Mouse (Mus musculus) ES-E14 (cell line): ENCODE data around the gene Itgad. TPM values are rescaled to one million over a fixed set of nuclear protein-coding genes. Genes with fewer than 3 reads are reported as not detected.
A peak's percentile ranks its signal among the peaks of the same experiment; 100 is the strongest.

Experiments used
- DNase-seq: peaks from one replicate; pipeline ENCODE4 v3.0.0-alpha.2; 2013; ENCODE audit warnings: low read depth, low spot score
- H3K27ac ChIP-seq: 2 replicates; pipeline ENCODE4 v1.5.1; 2012; ENCODE audit warnings: low read depth, mild to moderate bottlenecking, low read length, moderate library complexity, mixed read lengths; ENCODE audit not compliant: poor library complexity, insufficient read depth, severe bottlenecking
- H3K36me3 ChIP-seq: 2 replicates; pipeline ENCODE4 v1.6.1; 2012; ENCODE audit warnings: mild to moderate bottlenecking, low read length, moderate library complexity, mixed read lengths; ENCODE audit not compliant: control insufficient read depth, poor library complexity, insufficient read depth, severe bottlenecking
- H3K4me1 ChIP-seq, 2 experiments: fragments of 150-350 bp in 1 of 2; sonication (generic) in 1 of 2; 2 replicates each; pipeline ENCODE4 v1.6.1; 2012; ENCODE audit warnings: low read length in 2 of 2, mild to moderate bottlenecking in 1 of 2, mixed read lengths in 1 of 2; ENCODE audit not compliant: control insufficient read depth in 2 of 2, insufficient read depth in 2 of 2, poor library complexity in 1 of 2
- H3K4me3 ChIP-seq, 2 experiments: fragments of 150-350 bp in 1 of 2; sonication (generic) in 1 of 2; 2 replicates each; pipeline ENCODE4 v1.5.1; 2012; ENCODE audit warnings: low read length in 2 of 2, low read depth in 1 of 2, mild to moderate bottlenecking in 1 of 2, mixed read lengths in 1 of 2; ENCODE audit not compliant: insufficient read depth in 1 of 2, poor library complexity in 1 of 2, severe bottlenecking in 1 of 2
- H3K9ac ChIP-seq: 2 replicates; pipeline ENCODE4 v1.6.1; 2012; ENCODE audit warnings: low read depth, mild to moderate bottlenecking, low read length, mixed read lengths; ENCODE audit not compliant: poor library complexity, insufficient read depth, severe bottlenecking
- H3K9me3 ChIP-seq: fragments of 150-350 bp; sonication (generic); 2 replicates; pipeline ENCODE4 v1.6.1; 2012; ENCODE audit warnings: low read depth, mild to moderate bottlenecking, low read length; ENCODE audit not compliant: control insufficient read depth, insufficient read depth
- CHD2 ChIP-seq: IDR thresholded peaks from 2 replicates; pipeline ENCODE4 v1.6.1; 2014; ENCODE audit warnings: mild to moderate bottlenecking, low read depth, low read length, inconsistent platforms
- HCFC1 ChIP-seq: IDR thresholded peaks from 2 replicates; pipeline ENCODE4 v1.6.1; 2012; ENCODE audit warnings: low read length, inconsistent platforms, borderline replicate concordance; ENCODE audit not compliant: insufficient read depth
- MAFK ChIP-seq: IDR thresholded peaks from 2 replicates; pipeline ENCODE4 v1.6.1; 2014; ENCODE audit warnings: mild to moderate bottlenecking, low read depth, low read length, inconsistent platforms; ENCODE audit not compliant: insufficient read depth
- ZC3H11A ChIP-seq: IDR thresholded peaks from 2 replicates; pipeline ENCODE4 v1.6.1; 2012; ENCODE audit warnings: low read depth, mild to moderate bottlenecking, inconsistent platforms, low read length, borderline replicate concordance
- ZNF384 ChIP-seq: IDR thresholded peaks from 2 replicates; pipeline ENCODE4 v1.6.1; 2012; ENCODE audit warnings: low read depth, low read length, inconsistent platforms
- in situ Hi-C, 2 experiments: fragments of 600-800 bp; cut with MboI; formaldehyde crosslinking; loops; one replicate each; pipeline ENCODE4 v1.15.1; 2025; ENCODE audit warnings: low sequenced_read_pairs in 2 of 2, inconsistent platforms in 1 of 2; ENCODE audit not compliant: unreplicated experiment in 2 of 2
- total RNA-seq: library from RNA; depleted of rRNA; stranded (reverse); fragments of 300-350 nt; gene quantifications from 2 replicates; pipeline ENCODE4 v1.2.3, GENCODE M21; 2012

Itgad gene
- total RNA-seq, 1 experiment: not detected

GRCm38 (mm10) chr7:128236856-128237592 is 82.8 kb downstream of the Itgad start, which contains the start of gene Armc5:
TSS of gene Armc5 (plus strand) at chr7:128237342.
- Histone ChIP-seq H3K4me3 (peak within 1 kb of the TSS; percentile 88 to 89), H3K36me3 (peaks cover 8% of the 10 kb centered on the region; the same call in 1 of the 2 replicates), H3K27ac (peak within 1 kb of the TSS; percentile 97), H3K9me3 (no peaks in the 10 kb centered on the region), H3K4me1 (peaks cover 0 to 2% of the 10 kb centered on the region in 2 experiments; a peak in 1 of 4 replicates), H3K9ac (peak within 1 kb of the TSS; percentile 97)
- peak; percentile 51 for DNase-seq
- TF ChIP-seq ZC3H11A (no peak), MAFK (peak; percentile 84), CHD2 (no peak), ZNF384 (no peak)
- in situ Hi-C loops: no loop called here

DNA sequence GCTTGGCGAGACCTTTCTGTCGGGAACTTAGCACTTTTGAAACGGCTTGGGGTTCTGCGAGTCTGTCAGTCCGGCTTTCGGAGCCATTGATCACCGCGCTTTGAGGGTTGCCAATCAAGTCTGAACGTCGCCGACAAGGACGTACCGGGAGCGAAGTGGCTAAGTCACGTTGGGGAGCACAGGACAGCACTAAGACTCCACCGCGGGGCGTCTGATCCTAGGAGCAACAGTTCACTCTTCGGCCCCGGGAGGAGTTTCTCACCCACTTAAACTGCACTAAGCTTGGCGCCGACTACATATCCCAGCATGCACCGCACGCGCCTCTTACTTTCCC is 83.4 kb downstream of the Itgad start:
- in situ Hi-C loops: no loop called here
- peak overlapping the region; percentile 97 for H3K9ac ChIP-seq
- H3K4me3 ChIP-seq: peak overlapping the region; percentile 88 to 89
- H3K36me3 ChIP-seq: peaks cover 13% of the 10 kb centered on the region; the same call in 1 of the 2 replicates
- H3K4me1 ChIP-seq: peaks cover 0 to 2% of the 10 kb centered on the region in 2 experiments; a peak in 1 of 4 replicates
- peak overlapping the region; percentile 97 for H3K27ac ChIP-seq
- no peak for DNase-seq
- TF ChIP-seq MAFK: no peak
- H3K9me3 ChIP-seq: no peaks in the 10 kb centered on the region

DNA sequence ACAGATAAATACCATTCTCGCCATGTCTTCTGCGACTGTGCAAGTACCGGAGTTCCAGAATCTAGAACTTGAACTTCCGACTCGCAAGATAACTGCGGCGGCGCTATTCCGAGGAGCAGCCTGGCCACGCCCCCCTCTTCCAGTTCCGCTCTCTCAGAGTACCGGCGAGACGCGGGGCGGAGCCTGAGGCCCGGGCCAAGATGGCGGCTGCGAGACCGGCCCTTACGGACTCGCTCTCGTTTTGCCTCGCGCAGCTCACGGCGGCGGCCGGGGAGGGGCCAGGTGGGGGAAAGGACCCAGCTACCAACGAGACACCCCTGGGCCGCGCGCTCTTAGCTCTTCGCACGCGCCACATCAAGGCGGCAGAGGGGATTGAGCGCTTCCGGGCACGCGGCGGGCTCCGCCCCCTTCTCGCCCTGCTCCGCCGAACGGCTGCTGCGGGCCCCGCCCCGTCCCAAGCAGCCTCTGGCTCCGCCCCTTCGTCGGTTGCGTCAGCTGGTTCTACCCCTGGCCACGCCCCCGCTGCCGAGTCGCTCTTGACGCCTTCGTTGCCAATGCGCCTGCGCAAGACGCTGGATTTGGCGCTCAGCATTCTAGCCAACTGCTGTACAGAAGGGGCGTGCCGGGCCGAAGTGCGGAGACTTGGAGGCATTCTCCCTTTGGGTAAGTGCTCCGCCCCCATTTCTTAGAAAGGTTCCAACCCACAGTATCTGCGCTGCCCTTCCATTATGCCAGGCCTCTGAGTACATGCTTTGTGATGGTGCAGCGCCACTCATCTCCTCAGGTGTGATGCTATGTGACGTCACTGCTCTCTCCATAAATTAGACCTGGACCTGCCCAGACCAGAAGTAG is 84.0 kb downstream of the Itgad start, which contains the start of gene 9130023H24Rik:
TSS of gene 9130023H24Rik (minus strand) at position 105 of the 852 bp plus-strand sequence.
- H3K9ac ChIP-seq: peak within 1 kb of the TSS; percentile 97
- no peaks in the 10 kb centered on the region for H3K9me3 ChIP-seq
- in situ Hi-C loops: no loop called here
- TF ChIP-seq HCFC1 (peak; percentile 80; the same call in 1 of the 2 replicates), ZNF384 (no peak), ZC3H11A (no peak), MAFK (0 out of 2 replicates have a peak, but pooled peaks have one; percentile 15), CHD2 (no peak)
- peak within 1 kb of the TSS; percentile 88 to 89 for H3K4me3 ChIP-seq
- H3K27ac ChIP-seq: peak within 1 kb of the TSS; percentile 97
- H3K4me1 ChIP-seq: peaks cover 0 to 2% of the 10 kb centered on the region in 2 experiments; a peak in 1 of 4 replicates
- DNase-seq: peak; percentile 99
- peaks cover 13% of the 10 kb centered on the region; the same call in 1 of the 2 replicates for H3K36me3 ChIP-seq

- peak overlapping the region; percentile 77; the same call in 1 of the 2 replicates for H3K9ac ChIP-seq
- peaks cover 0 to 2% of the 10 kb centered on the region in 2 experiments; a peak in 1 of 4 replicates for H3K4me1 ChIP-seq
- H3K36me3 ChIP-seq: peaks cover 13% of the 10 kb centered on the region; the same call in 1 of the 2 replicates
- DNase-seq: peak; percentile 50
- peak overlapping the region; percentile 45 to 60; a peak in 3 of 4 replicates for H3K4me3 ChIP-seq
- in situ Hi-C loops: no loop called here
- no peak overlapping the region; the same call in 1 of the 2 replicates for H3K27ac ChIP-seq
- TF ChIP-seq HCFC1: no peak
- H3K9me3 ChIP-seq: no peaks in the 10 kb centered on the region
Observed at GRCm38 (mm10) chr7:128238991-128239390, 84.8 kb downstream of the Itgad start.
